In the genomic region with DNA sequence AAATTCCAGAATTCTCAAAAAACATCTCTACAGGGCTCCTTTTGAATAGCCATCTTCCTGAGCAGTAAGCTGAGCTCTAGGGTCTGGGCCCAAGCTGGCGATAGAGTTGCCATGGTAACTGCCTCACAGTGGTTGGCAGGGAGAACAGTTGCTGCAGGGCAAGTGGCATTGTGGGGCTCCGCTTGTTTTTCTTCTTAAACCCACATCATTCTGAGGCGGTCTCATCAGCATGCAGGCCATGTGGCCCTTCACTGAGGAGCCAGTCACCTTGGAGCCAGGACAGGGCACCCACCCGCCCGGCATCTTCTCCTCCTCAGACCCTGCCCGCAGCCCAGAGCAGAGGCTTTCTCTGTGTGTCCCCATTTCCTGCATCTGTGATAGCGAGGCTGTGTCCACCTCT, we compare ENCODE assay signal across 10 mouse cellular contexts. TPM values are rescaled to one million over a fixed set of nuclear protein-coding genes. Genes with fewer than 3 reads are reported as not detected.
A peak's percentile ranks its signal among the peaks of the same experiment; 100 is the strongest.
DNase-seq lines count a peak whose midpoint lies in the region; ATAC-seq and TF ChIP-seq lines count a peak whose summit lies in the region.
"Had no signal": no experiment of that assay in that cellular context is flagged by ENCODE, and none has a peak within 500 bp of the region (broad histone marks: within the 10 kb centered on the region; RNA-seq: fewer than 3 reads in every experiment).

No protein-coding gene starts in this region.

- no peak for TF ChIP-seq CTCF in intestine, postnatal 0 days (IDR thresholded peaks at IDR 0.05; ENCODE audit: low read depth)

- no peak overlapping the region for H3K9ac ChIP-seq in intestine, postnatal 0 days (ENCODE audit: low read depth, low read length)
- H3K9ac ChIP-seq: embryonic facial prominence, embryonic 15.5 days had no signal

- H3K9me3 ChIP-seq in intestine, postnatal 0 days (ENCODE audit: control insufficient read depth), result no peaks in the 10 kb centered on the region
- H3K9me3 ChIP-seq: embryonic facial prominence, embryonic 15.5 days had no signal

- no peak overlapping the region for H3K4me2 ChIP-seq in intestine, postnatal 0 days (replicated peaks; ENCODE audit: low read depth)
- H3K4me2 ChIP-seq: embryonic facial prominence, embryonic 15.5 days had no signal

- peaks cover 91% of the 10 kb centered on the region for H3K36me3 ChIP-seq in intestine, postnatal 0 days (ENCODE audit: control insufficient read depth, insufficient read depth)

- no peak overlapping the region for H3K4me3 ChIP-seq in intestine, postnatal 0 days (ENCODE audit: low read depth, low read length)
- H3K4me3 ChIP-seq: embryonic facial prominence, embryonic 15.5 days had no signal

- intact Hi-C loops in left cerebral cortex, postnatal 36 days (cut with DNase I), result no loop called here
- intact Hi-C loops in heart, postnatal 10 days (cut with DNase I), result no loop called here

- ATAC-seq in intestine, postnatal 0 days, result no peak
- ATAC-seq: Patski had no signal

- no peaks in the 10 kb centered on the region for H3K4me1 ChIP-seq in intestine, postnatal 0 days (replicated peaks; ENCODE audit: control insufficient read depth, insufficient read depth, low read length)
- H3K4me1 ChIP-seq: embryonic facial prominence, embryonic 15.5 days had no signal

- no peaks in the 10 kb centered on the region for H3K27me3 ChIP-seq in intestine, postnatal 0 days (replicated peaks; ENCODE audit: control insufficient read depth, insufficient read depth, low read length)
- H3K27me3 ChIP-seq: embryonic facial prominence, embryonic 15.5 days; Patski had no signal

- peak; percentile 71 for DNase-seq in embryo, embryonic 10 days (ENCODE audit: low spot score)
- peak; percentile 57 to 77 for DNase-seq in frontal cortex, postnatal 14 days (ENCODE audit: low spot score in 2 of 2)
- DNase-seq in left cerebral cortex, postnatal 36 days (ENCODE audit: low spot score in 2 of 2), result peak; percentile 64 to 71
- peak; percentile 77 for DNase-seq in right cerebral cortex, postnatal 25 days
- no peak for DNase-seq in lung, adult 18-20 months
- no peak for DNase-seq in heart, postnatal 10 days

- H3K27ac ChIP-seq in intestine, postnatal 0 days (ENCODE audit: low read depth, low read length), result no peak overlapping the region
- H3K27ac ChIP-seq: embryonic facial prominence, embryonic 15.5 days had no signal

- WGBS in intestine, postnatal 0 days, result 80% methylated on average over 7 of the region's 7 CpGs

RNA-seq across cellular contexts. Expression of gene Gm6583, which starts 16.1 kb away (rescaled TPM):
- total RNA-seq in left cerebral cortex, postnatal 36 days (2021), result not detected
- 0.12 TPM in 1 of 2 replicates, not detected in the other for polyA plus RNA-seq in intestine, postnatal 0 days (2015; fragmentation: Nextera tagmentation; extraction: Ambion mirVana)
- total RNA-seq in heart, postnatal 10 days (2021), result under 1 TPM; 0.10 to 0.19 TPM

RNA-seq across cellular contexts. Expression of gene Asphd2, which starts 22.7 kb away (rescaled TPM):
- 100 to 1,000 TPM; 161 to 181 TPM for total RNA-seq in left cerebral cortex, postnatal 36 days (2021)
- 3.1 and 4.6 TPM in 2 replicates for polyA plus RNA-seq in intestine, postnatal 0 days (2015; fragmentation: Nextera tagmentation; extraction: Ambion mirVana)
- 1 to 10 TPM in 1 of 2 experiments, under 1 TPM in 1; 0.57 to 1.1 TPM for total RNA-seq in heart, postnatal 10 days (2021)
- polyA plus RNA-seq: liver, embryonic 16.5 days had no signal

RNA-seq across cellular contexts. Expression of gene Hps4, which starts 29.1 kb away (rescaled TPM):
- total RNA-seq in left cerebral cortex, postnatal 36 days (2021), result 10 to 100 TPM; 27.8 to 33.6 TPM
- 28.8 and 37.3 TPM in 2 replicates for polyA plus RNA-seq in intestine, postnatal 0 days (2015; fragmentation: Nextera tagmentation; extraction: Ambion mirVana)
- total RNA-seq in heart, postnatal 10 days (2021), result 10 to 100 TPM; 11.5 to 12.8 TPM

RNA-seq across cellular contexts. Expression of gene Srrd, which starts 29.1 kb away (rescaled TPM):
- total RNA-seq in left cerebral cortex, postnatal 36 days (2021), result 10 to 100 TPM; 26.5 to 29.7 TPM
- polyA plus RNA-seq in intestine, postnatal 0 days (2015; fragmentation: Nextera tagmentation; extraction: Ambion mirVana), result 15.4 and 19.0 TPM in 2 replicates
- 10 to 100 TPM; 10.2 to 12.5 TPM for total RNA-seq in heart, postnatal 10 days (2021)

RNA-seq across cellular contexts. Expression of gene Tfip11, which starts 45.8 kb away (rescaled TPM):
- total RNA-seq in left cerebral cortex, postnatal 36 days (2021), result 10 to 100 TPM; 44.4 to 46.8 TPM
- 13.6 and 14.3 TPM in 2 replicates for polyA plus RNA-seq in intestine, postnatal 0 days (2015; fragmentation: Nextera tagmentation; extraction: Ambion mirVana)
- 10 to 100 TPM; 19.2 to 22.0 TPM for total RNA-seq in heart, postnatal 10 days (2021)

Comparison
In these comparisons a context has a peak if more than half of its experiments do, and no peak if none do; other contexts are left out.
1. DNase-seq: peak in embryo, embryonic 10 days (single experiment), frontal cortex, postnatal 14 days (2 of 2), left cerebral cortex, postnatal 36 days (2 of 2) and right cerebral cortex, postnatal 25 days (single experiment); none in lung, adult 18-20 months (0 of 2) and heart, postnatal 10 days (0 of 2).
2. RNA of gene Asphd2, which starts 22.7 kb away (total RNA-seq): 161 to 181 TPM in left cerebral cortex, postnatal 36 days; 0.57 to 1.1 TPM in heart, postnatal 10 days; every median in the first group is over 10 times any median in the second.